Mouse (Mus musculus) heart, adult 2 months (tissue): ENCODE measurements around the gene Pam.

Source experiments
- CTCF ChIP-seq: fragments of 200-600 bp; IDR thresholded peaks from 2 replicates; pipeline ENCODE4 v1.8.1; 2022; ENCODE audit warnings: antibody characterized with exemption, mild to moderate bottlenecking, moderate library complexity
- EP300 ChIP-seq: fragments of 200-500 bp; IDR thresholded peaks from 2 replicates; pipeline ENCODE4 v1.6.1; 2011; ENCODE audit warnings: low read depth, low read length, control low read depth; ENCODE audit not compliant: insufficient read depth

DNA sequence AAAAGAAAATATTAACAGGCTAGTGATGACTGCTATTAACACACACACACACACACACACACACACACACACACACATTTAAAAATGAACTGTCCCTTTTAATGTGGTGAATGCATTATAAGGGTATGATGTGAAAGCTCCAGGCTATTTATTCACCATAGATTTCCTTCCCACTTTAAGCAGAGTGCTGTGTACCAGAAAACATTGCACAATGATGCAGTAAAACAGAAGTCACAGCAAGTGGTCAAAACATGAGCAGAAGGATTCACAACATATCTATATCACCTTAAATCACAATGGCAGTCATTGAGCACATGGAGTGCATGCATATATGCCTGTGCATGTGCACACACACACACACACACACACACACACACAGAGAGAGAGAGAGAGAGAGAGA, 160.5 kb downstream of the Pam start:
- TF ChIP-seq CTCF (no peak), EP300 (no peak)
